Mouse (Mus musculus) midbrain, embryonic 13.5 days (tissue): ENCODE results near the gene Hoxd13. TPM values are rescaled to one million over a fixed set of nuclear protein-coding genes. Genes with fewer than 3 reads are reported as not detected.
A peak's percentile ranks its signal among the peaks of the same experiment; 100 is the strongest.

Experiments used
- ATAC-seq: fragments of 200-750 bp; cut with Nextera tagmentation; 2 replicates; pipeline ENCODE4 v1.8.0; 2017; ENCODE audit warnings: mild to moderate bottlenecking, moderate TSS enrichment, moderate library complexity
- H3K27ac ChIP-seq: fragments of 300-500 bp; sonication (generic); 2 replicates; pipeline ENCODE4 v1.5.1; 2015; ENCODE audit warnings: inconsistent platforms, mild to moderate bottlenecking, moderate library complexity
- H3K27me3 ChIP-seq: fragments of 300-500 bp; sonication (generic); 2 replicates; pipeline ENCODE4 v1.6.1; 2015; ENCODE audit warnings: mild to moderate bottlenecking, inconsistent platforms
- H3K36me3 ChIP-seq: fragments of 300-500 bp; sonication (generic); 2 replicates; pipeline ENCODE4 v1.6.1; 2015; ENCODE audit warnings: mild to moderate bottlenecking, inconsistent platforms
- H3K4me1 ChIP-seq: fragments of 300-500 bp; sonication (generic); replicated peaks from 2 replicates; pipeline ENCODE4 v1.6.1; 2015; ENCODE audit warnings: inconsistent platforms
- H3K4me2 ChIP-seq: fragments of 300-500 bp; sonication (generic); replicated peaks from 2 replicates; pipeline ENCODE4 v1.6.1; 2015; ENCODE audit warnings: moderate library complexity, mild to moderate bottlenecking, inconsistent platforms
- H3K4me3 ChIP-seq: fragments of 300-500 bp; sonication (generic); replicated peaks from 2 replicates; pipeline ENCODE4 v1.5.1; 2015; ENCODE audit warnings: mild to moderate bottlenecking, inconsistent platforms
- H3K9ac ChIP-seq: fragments of 300-500 bp; sonication (generic); replicated peaks from 2 replicates; pipeline ENCODE4 v1.6.1; 2015; ENCODE audit warnings: mild to moderate bottlenecking, inconsistent platforms
- H3K9me3 ChIP-seq: fragments of 300-500 bp; sonication (generic); 2 replicates; pipeline ENCODE4 v1.6.1; 2016; ENCODE audit warnings: mild to moderate bottlenecking, inconsistent platforms
- WGBS: fragments of 180-500 bp; shearing (Covaris S2); methylation state at CpG from one replicate; pipeline ENCODE4 v1.1.7; 2015; 5-methylcytosine and 5-hydroxymethylcytosine counted together
- polyA plus RNA-seq: library from polyadenylated mRNA; unstranded; fragments of >200 nt; fragmentation: Nextera tagmentation; extraction: Ambion mirVana; gene quantifications from 2 replicates; pipeline ENCODE4 v1.2.1, GENCODE M21; 2015

Hoxd13 gene
- polyA plus RNA-seq, 1 experiment from 2014 or later = not detected

- H3K27me3 ChIP-seq = peaks cover 100% of the 10 kb centered on the region
- no peak for ATAC-seq
- no peak overlapping the region for H3K27ac ChIP-seq
- no peaks in the 10 kb centered on the region for H3K36me3 ChIP-seq
- 2% methylated on average over 9 of the region's 9 CpGs for WGBS
- H3K4me3 ChIP-seq = no peak overlapping the region
- no peak overlapping the region for H3K4me2 ChIP-seq
- H3K4me1 ChIP-seq = peaks cover 4% of the 10 kb centered on the region
- H3K9ac ChIP-seq = no peak overlapping the region
- H3K9me3 ChIP-seq = no peaks in the 10 kb centered on the region
Measured at GRCm38 (mm10) chr2:74676376-74677052, 8.4 kb downstream of the Hoxd13 start.

GRCm38 (mm10) chr2:74677106-74677505, 9.0 kb downstream of the Hoxd13 start:
- H3K9me3 ChIP-seq = no peaks in the 10 kb centered on the region
- H3K36me3 ChIP-seq = no peaks in the 10 kb centered on the region
- H3K4me2 ChIP-seq = no peak overlapping the region
- peaks cover 100% of the 10 kb centered on the region for H3K27me3 ChIP-seq
- H3K9ac ChIP-seq = no peak overlapping the region
- no peak overlapping the region for H3K4me3 ChIP-seq
- no peak overlapping the region for H3K27ac ChIP-seq
- ATAC-seq = no peak
- WGBS = 10% methylated on average over 2 of the region's 2 CpGs
- peaks cover 9% of the 10 kb centered on the region for H3K4me1 ChIP-seq

GRCm38 (mm10) chr2:74678891-74679595, 10.9 kb downstream of the Hoxd13 start, which contains the start of gene Hoxd11:
Gene Hoxd11 (plus strand): TSS chr2:74679557.
- WGBS = 1% methylated on average over 15 of the region's 15 CpGs
- Histone ChIP-seq H3K36me3 (no peaks in the 10 kb centered on the region), H3K9me3 (no peaks in the 10 kb centered on the region), H3K27me3 (peaks cover 100% of the 10 kb centered on the region), H3K4me2 (no peak within 1 kb of the TSS), H3K9ac (no peak within 1 kb of the TSS), H3K4me1 (peaks cover 13% of the 10 kb centered on the region), H3K4me3 (no peak within 1 kb of the TSS), H3K27ac (no peak within 1 kb of the TSS)
- no peak for ATAC-seq

- Histone ChIP-seq H3K9me3 (no peaks in the 10 kb centered on the region), H3K4me3 (no peak overlapping the region), H3K27ac (no peak overlapping the region), H3K4me1 (peaks cover 13% of the 10 kb centered on the region), H3K9ac (no peak overlapping the region), H3K27me3 (peaks cover 100% of the 10 kb centered on the region), H3K4me2 (no peak overlapping the region), H3K36me3 (no peaks in the 10 kb centered on the region)
- no peak for ATAC-seq
- under 1% methylated on average over 26 of the region's 26 CpGs for WGBS
Measured at GRCm38 (mm10) chr2:74679596-74679971, 11.5 kb downstream of the Hoxd13 start.

GRCm38 (mm10) chr2:74679980-74680379, 11.9 kb downstream of the Hoxd13 start:
- no peaks in the 10 kb centered on the region for H3K36me3 ChIP-seq

GRCm38 (mm10) chr2:74680561-74681398, 12.7 kb downstream of the Hoxd13 start:
- Histone ChIP-seq H3K4me3 (no peak overlapping the region), H3K4me1 (peaks cover 13% of the 10 kb centered on the region), H3K27ac (no peak overlapping the region), H3K9ac (no peak overlapping the region), H3K9me3 (no peaks in the 10 kb centered on the region), H3K27me3 (peaks cover 100% of the 10 kb centered on the region), H3K36me3 (no peaks in the 10 kb centered on the region), H3K4me2 (no peak overlapping the region)
- no peak for ATAC-seq
- WGBS = under 1% methylated on average over 21 of the region's 21 CpGs

More at GRCm38 (mm10) chr2:74679980-74680379, 11.9 kb downstream of the Hoxd13 start:
- Histone ChIP-seq H3K27ac (no peak overlapping the region), H3K27me3 (peaks cover 100% of the 10 kb centered on the region), H3K4me1 (peaks cover 13% of the 10 kb centered on the region), H3K9me3 (no peaks in the 10 kb centered on the region), H3K9ac (no peak overlapping the region), H3K4me2 (no peak overlapping the region), H3K4me3 (no peak overlapping the region)
- WGBS = 1% methylated on average over 23 of the region's 23 CpGs
- no peak for ATAC-seq

GRCm38 (mm10) chr2:74681594-74682531, 13.8 kb downstream of the Hoxd13 start:
- Histone ChIP-seq H3K36me3 (no peaks in the 10 kb centered on the region), H3K4me3 (0 out of 2 replicates have a peak overlapping the region, but pooled peaks have one; percentile 15), H3K27me3 (peaks cover 99% of the 10 kb centered on the region), H3K4me1 (peaks cover 13% of the 10 kb centered on the region), H3K9ac (no peak overlapping the region), H3K4me2 (peak overlapping the region; percentile 9; the same call in 1 of the 2 replicates), H3K9me3 (no peaks in the 10 kb centered on the region), H3K27ac (no peak overlapping the region)
- peak; percentile 20; the same call in 1 of the 2 replicates for ATAC-seq
- under 1% methylated on average over 72 of the region's 78 CpGs for WGBS

- ATAC-seq = no peak
- peaks cover 13% of the 10 kb centered on the region for H3K4me1 ChIP-seq
- H3K4me2 ChIP-seq = peak overlapping the region; percentile 9; the same call in 1 of the 2 replicates
- H3K9me3 ChIP-seq = no peaks in the 10 kb centered on the region
- peaks cover 99% of the 10 kb centered on the region for H3K27me3 ChIP-seq
- H3K9ac ChIP-seq = no peak overlapping the region
- under 1% methylated on average over 49 of the region's 51 CpGs for WGBS
- no peaks in the 10 kb centered on the region for H3K36me3 ChIP-seq
- H3K27ac ChIP-seq = no peak overlapping the region
- 0 out of 2 replicates have a peak overlapping the region, but pooled peaks have one; percentile 15 for H3K4me3 ChIP-seq
Measured at GRCm38 (mm10) chr2:74682796-74683195, 14.7 kb downstream of the Hoxd13 start.

GRCm38 (mm10) chr2:74683471-74683951, 15.4 kb downstream of the Hoxd13 start:
- WGBS = under 1% methylated on average over 18 of the region's 18 CpGs
- no peak overlapping the region for H3K9ac ChIP-seq
- H3K4me1 ChIP-seq = peaks cover 13% of the 10 kb centered on the region

GRCm38 (mm10) chr2:74684106-74684505, 16.0 kb downstream of the Hoxd13 start:
- H3K27ac ChIP-seq = no peak overlapping the region
- H3K27me3 ChIP-seq = peaks cover 99% of the 10 kb centered on the region
- under 1% methylated on average over 12 of the region's 12 CpGs for WGBS
- H3K4me1 ChIP-seq = peaks cover 13% of the 10 kb centered on the region
- H3K9ac ChIP-seq = no peak overlapping the region
- ATAC-seq = no peak
- H3K4me2 ChIP-seq = no peak overlapping the region
- H3K36me3 ChIP-seq = no peaks in the 10 kb centered on the region
- H3K9me3 ChIP-seq = no peaks in the 10 kb centered on the region
- no peak overlapping the region for H3K4me3 ChIP-seq

More at GRCm38 (mm10) chr2:74683471-74683951, 15.4 kb downstream of the Hoxd13 start:
- Histone ChIP-seq H3K27ac (no peak overlapping the region), H3K9me3 (no peaks in the 10 kb centered on the region), H3K4me3 (no peak overlapping the region), H3K36me3 (no peaks in the 10 kb centered on the region), H3K27me3 (peaks cover 99% of the 10 kb centered on the region), H3K4me2 (no peak overlapping the region)
- ATAC-seq = peak; percentile 53; the same call in 1 of the 2 replicates
